Comparison of ENCODE assay signal across 26 mouse cellular contexts in genomic region chr15:61535180-61535579, GRCm38 (mm10).
DNase-seq lines count a peak whose midpoint lies in the region; ATAC-seq and TF ChIP-seq lines count a peak whose summit lies in the region.
"Had no signal": no experiment of that assay in that cellular context is flagged by ENCODE, and none has a peak within 500 bp of the region (broad histone marks: within the 10 kb centered on the region; RNA-seq: fewer than 3 reads in every experiment).

No protein-coding gene starts in this region.

- no peak overlapping the region for H3K9ac ChIP-seq in midbrain, embryonic 11.5 days (ENCODE audit: low read length)
- no peak overlapping the region for H3K9ac ChIP-seq in midbrain, postnatal 0 days (replicated peaks; ENCODE audit: low read length, poor library complexity, severe bottlenecking)
- H3K9ac ChIP-seq: embryonic facial prominence, embryonic 12.5 days; forebrain, embryonic 12.5 days; forebrain, embryonic 15.5 days; heart, embryonic 12.5 days; heart, embryonic 15.5 days; hindbrain, embryonic 14.5 days had no signal

- 65% methylated on average over 6 of the region's 6 CpGs for WGBS in heart, embryonic 10.5 days
- WGBS in midbrain, embryonic 11.5 days: 12% methylated on average over 6 of the region's 6 CpGs
- WGBS in midbrain, postnatal 0 days: 22% methylated on average over 6 of the region's 6 CpGs
- 78% methylated on average over 6 of the region's 6 CpGs for WGBS in limb, embryonic 10.5 days

- H3K27me3 ChIP-seq in heart, embryonic 10.5 days (ENCODE audit: insufficient read depth, poor library complexity, severe bottlenecking): no peaks in the 10 kb centered on the region
- H3K27me3 ChIP-seq in midbrain, embryonic 11.5 days (ENCODE audit: control insufficient read depth, insufficient read depth, low read length): no peaks in the 10 kb centered on the region
- H3K27me3 ChIP-seq in midbrain, postnatal 0 days (ENCODE audit: insufficient read depth, low read length): no peaks in the 10 kb centered on the region
- no peaks in the 10 kb centered on the region for H3K27me3 ChIP-seq in limb, embryonic 10.5 days (ENCODE audit: low read depth, poor library complexity, severe bottlenecking)
- H3K27me3 ChIP-seq: embryonic facial prominence, embryonic 12.5 days; forebrain, embryonic 12.5 days; forebrain, embryonic 15.5 days; heart, embryonic 12.5 days; heart, embryonic 15.5 days had no signal

- H3K4me3 ChIP-seq in heart, embryonic 10.5 days: no peak overlapping the region
- no peak overlapping the region for H3K4me3 ChIP-seq in midbrain, embryonic 11.5 days (ENCODE audit: low read depth, low read length)
- H3K4me3 ChIP-seq in midbrain, postnatal 0 days (ENCODE audit: low read depth, low read length): no peak overlapping the region
- no peak overlapping the region for H3K4me3 ChIP-seq in limb, embryonic 10.5 days
- H3K4me3 ChIP-seq: embryonic facial prominence, embryonic 12.5 days; erythroblast, embryonic 14.5 days; forebrain, embryonic 12.5 days; forebrain, embryonic 15.5 days; heart, adult 2 months; heart, embryonic 12.5 days; heart, embryonic 15.5 days had no signal

- 0 out of 2 replicates have a peak overlapping the region, but pooled peaks have one; percentile 29 for H3K27ac ChIP-seq in heart, embryonic 10.5 days
- no peak overlapping the region for H3K27ac ChIP-seq in midbrain, embryonic 11.5 days (ENCODE audit: low read depth, low read length)
- H3K27ac ChIP-seq in midbrain, postnatal 0 days (ENCODE audit: low read depth, low read length): no peak overlapping the region
- no peak overlapping the region for H3K27ac ChIP-seq in limb, embryonic 10.5 days
- H3K27ac ChIP-seq: embryonic facial prominence, embryonic 12.5 days; forebrain, embryonic 12.5 days; forebrain, embryonic 15.5 days; heart, adult 2 months; hindbrain, embryonic 14.5 days; hindbrain, postnatal 0 days had no signal

- no peaks in the 10 kb centered on the region for H3K9me3 ChIP-seq in heart, embryonic 10.5 days
- no peaks in the 10 kb centered on the region for H3K9me3 ChIP-seq in midbrain, embryonic 11.5 days (ENCODE audit: control insufficient read depth, low read length)
- no peaks in the 10 kb centered on the region for H3K9me3 ChIP-seq in midbrain, postnatal 0 days (ENCODE audit: low read length)
- no peaks in the 10 kb centered on the region for H3K9me3 ChIP-seq in limb, embryonic 10.5 days (replicated peaks)
- H3K9me3 ChIP-seq: embryonic facial prominence, embryonic 12.5 days; forebrain, embryonic 12.5 days; forebrain, embryonic 15.5 days; heart, embryonic 12.5 days; heart, embryonic 15.5 days had no signal

- no peaks in the 10 kb centered on the region for H3K36me3 ChIP-seq in heart, embryonic 10.5 days
- no peaks in the 10 kb centered on the region for H3K36me3 ChIP-seq in midbrain, embryonic 11.5 days (ENCODE audit: control insufficient read depth, insufficient read depth, low read length)
- no peaks in the 10 kb centered on the region for H3K36me3 ChIP-seq in midbrain, postnatal 0 days (ENCODE audit: insufficient read depth, low read length)
- no peaks in the 10 kb centered on the region for H3K36me3 ChIP-seq in limb, embryonic 10.5 days
- H3K36me3 ChIP-seq: embryonic facial prominence, embryonic 12.5 days; forebrain, embryonic 12.5 days; forebrain, embryonic 15.5 days; heart, embryonic 12.5 days; heart, embryonic 15.5 days had no signal

- DNase-seq in heart, embryonic 10.5 days (ENCODE audit: low spot score): no peak
- no peak for DNase-seq in heart, adult 11 months
- DNase-seq in midbrain, embryonic 11.5 days (ENCODE audit: low spot score, missing footprints): peak; percentile 85
- DNase-seq in midbrain, postnatal 0 days (ENCODE audit: low spot score): no peak
- DNase-seq in retina, postnatal 1 day: peak; percentile 27
- DNase-seq in retina, embryonic 14.5 days (ENCODE audit: low spot score): no peak
- no peak for DNase-seq in layer of hippocampus, adult 18-20 months (ENCODE audit: low spot score in 2 of 2)
- DNase-seq in limb, embryonic 10.5 days (ENCODE audit: low spot score): no peak
- DNase-seq: adrenal gland, adult 8-10 months; adrenal gland, postnatal 25 days; cerebellum, adult 18-20 months; cerebellum, adult 9-10 months; cerebellum, postnatal 14 days; gastrocnemius, postnatal 25 days; heart, adult 2 months; heart, postnatal 10 days; heart, postnatal 4 days had no signal

- H3K4me1 ChIP-seq in heart, embryonic 10.5 days: peaks cover 16% of the 10 kb centered on the region; the same call in 1 of the 2 replicates
- 0 out of 2 replicates have a peak, but pooled peaks cover 2% of the 10 kb centered on the region for H3K4me1 ChIP-seq in midbrain, embryonic 11.5 days (ENCODE audit: control insufficient read depth, insufficient read depth, low read length)
- H3K4me1 ChIP-seq in midbrain, postnatal 0 days (ENCODE audit: insufficient read depth, low read length): no peaks in the 10 kb centered on the region
- no peaks in the 10 kb centered on the region for H3K4me1 ChIP-seq in limb, embryonic 10.5 days

- H3K4me2 ChIP-seq in midbrain, embryonic 11.5 days: no peak overlapping the region
- no peak overlapping the region for H3K4me2 ChIP-seq in midbrain, postnatal 0 days (ENCODE audit: low read depth, low read length, poor library complexity, severe bottlenecking)
- H3K4me2 ChIP-seq: embryonic facial prominence, embryonic 12.5 days; forebrain, embryonic 12.5 days; forebrain, embryonic 15.5 days; heart, embryonic 12.5 days; heart, embryonic 15.5 days; hindbrain, embryonic 14.5 days had no signal

- ATAC-seq in midbrain, embryonic 11.5 days (ENCODE audit: low FRiP score): 0 out of 2 replicates have a peak, but pooled peaks have one; percentile 54
- ATAC-seq in midbrain, postnatal 0 days (ENCODE audit: low FRiP score): no peak
- ATAC-seq: activated CD4-positive, CD25-positive, alpha-beta regulatory T cell, adult 4 months; forebrain, embryonic 15.5 days; hindbrain, postnatal 0 days had no signal

- TF ChIP-seq CTCF in midbrain, postnatal 0 days (IDR thresholded peaks at IDR 0.05): no peak

Comparison
In these comparisons a context has a peak if more than half of its experiments do, and no peak if none do; other contexts are left out.
1. DNase-seq: peak in midbrain, embryonic 11.5 days (single experiment) and retina, postnatal 1 day (single experiment); none in heart, embryonic 10.5 days (single experiment), heart, adult 11 months (single experiment), midbrain, postnatal 0 days (single experiment), retina, embryonic 14.5 days (single experiment), layer of hippocampus, adult 18-20 months (0 of 2) and limb, embryonic 10.5 days (single experiment).